ENCODE assay signal across 21 mouse cellular contexts in the genomic region with DNA sequence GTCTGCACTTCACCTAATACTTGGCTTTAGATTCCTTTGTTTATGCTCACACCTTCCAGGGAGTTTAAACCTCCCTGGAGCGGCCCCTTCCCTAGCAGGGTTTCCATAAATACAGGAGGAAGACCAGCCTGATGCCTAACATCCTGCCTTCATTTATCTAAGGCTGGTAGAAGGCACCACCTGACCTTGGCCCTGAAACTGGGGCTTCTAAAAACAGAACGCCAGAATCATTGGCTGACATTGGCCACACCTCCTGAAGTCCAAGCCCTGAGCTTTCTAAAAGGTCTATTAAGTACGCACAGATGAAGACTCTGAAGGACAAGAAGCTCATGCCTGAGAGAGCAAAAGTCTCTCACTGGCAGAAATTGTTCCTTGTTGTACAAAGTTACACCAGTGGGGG.
"Had no signal": no experiment of that assay in that cellular context is flagged by ENCODE, and none has a peak within 500 bp of the region (broad histone marks: within the 10 kb centered on the region; RNA-seq: fewer than 3 reads in every experiment).

No protein-coding gene starts in this region.

- H3K4me1 ChIP-seq: limb, embryonic 12.5 days; midbrain, embryonic 12.5 days; neural tube, embryonic 12.5 days; stomach, embryonic 15.5 days had no signal

- DNase-seq: kidney, postnatal 14 days; kidney, postnatal 4 days; left cerebral cortex, postnatal 4 days; liver, postnatal 0 days; lung, embryonic 14.5 days; right cerebral cortex, adult 18-20 months; right cerebral cortex, postnatal 14 days; right cerebral cortex, postnatal 4 days; spleen, adult 18-20 months; thymus, postnatal 36 days had no signal

- H3K4me3 ChIP-seq: limb, embryonic 12.5 days; limb, embryonic 15.5 days; midbrain, embryonic 12.5 days; midbrain, embryonic 15.5 days; neural tube, embryonic 12.5 days; neural tube, embryonic 15.5 days; stomach, embryonic 15.5 days had no signal

- ATAC-seq: liver, postnatal 0 days; lung, postnatal 0 days; midbrain, embryonic 15.5 days had no signal

- H3K27ac ChIP-seq: limb, embryonic 12.5 days; limb, embryonic 15.5 days; liver, embryonic 14.5 days; macrophage; midbrain, embryonic 12.5 days; midbrain, embryonic 15.5 days; neural tube, embryonic 12.5 days; neural tube, embryonic 15.5 days; stomach, embryonic 15.5 days had no signal

- H3K9me3 ChIP-seq: limb, embryonic 12.5 days; limb, embryonic 15.5 days; midbrain, embryonic 12.5 days; midbrain, embryonic 15.5 days; neural tube, embryonic 12.5 days; neural tube, embryonic 15.5 days; stomach, embryonic 15.5 days had no signal

- H3K27me3 ChIP-seq: limb, embryonic 12.5 days; limb, embryonic 15.5 days; midbrain, embryonic 12.5 days; midbrain, embryonic 15.5 days; neural tube, embryonic 12.5 days; neural tube, embryonic 15.5 days; stomach, embryonic 15.5 days had no signal

- H3K36me3 ChIP-seq: limb, embryonic 12.5 days; limb, embryonic 15.5 days; midbrain, embryonic 12.5 days; midbrain, embryonic 15.5 days; neural tube, embryonic 12.5 days; neural tube, embryonic 15.5 days; stomach, embryonic 15.5 days had no signal

- H3K4me2 ChIP-seq: limb, embryonic 12.5 days; limb, embryonic 15.5 days; liver, embryonic 11.5 days; lung, embryonic 14.5 days; midbrain, embryonic 12.5 days; midbrain, embryonic 15.5 days; neural tube, embryonic 12.5 days; neural tube, embryonic 15.5 days; stomach, embryonic 15.5 days had no signal

- H3K9ac ChIP-seq: limb, embryonic 12.5 days; limb, embryonic 15.5 days; liver, embryonic 14.5 days; liver, postnatal 0 days; lung, embryonic 14.5 days; midbrain, embryonic 12.5 days; midbrain, embryonic 15.5 days; neural tube, embryonic 12.5 days; neural tube, embryonic 15.5 days; stomach, embryonic 15.5 days had no signal
